Mouse (Mus musculus) neural tube, embryonic 14.5 days (tissue): ENCODE data around the gene Pth. TPM values are rescaled to one million over a fixed set of nuclear protein-coding genes. Genes with fewer than 3 reads are reported as not detected.

Source experiments
- ATAC-seq: fragments of 200-750 bp; cut with Nextera tagmentation; 2 replicates; pipeline ENCODE4 v1.8.0; 2017; ENCODE audit warnings: low read depth, mild to moderate bottlenecking, moderate TSS enrichment, moderate library complexity
- H3K27ac ChIP-seq: fragments of 300-500 bp; sonication (generic); 2 replicates; pipeline ENCODE4 v1.5.1; 2014; ENCODE audit warnings: low read depth, mild to moderate bottlenecking, control low read depth, low read length, moderate library complexity, mixed read lengths
- H3K27me3 ChIP-seq: fragments of 300-500 bp; sonication (generic); 2 replicates; pipeline ENCODE4 v1.6.1; 2014; ENCODE audit warnings: low read length; ENCODE audit not compliant: control insufficient read depth, insufficient read depth
- H3K36me3 ChIP-seq: fragments of 300-500 bp; sonication (generic); 2 replicates; pipeline ENCODE4 v1.6.1; 2014; ENCODE audit warnings: low read length, mixed read lengths; ENCODE audit not compliant: control insufficient read depth, insufficient read depth
- H3K4me1 ChIP-seq: fragments of 300-500 bp; sonication (generic); 2 replicates; pipeline ENCODE4 v1.6.1; 2014; ENCODE audit warnings: low read length; ENCODE audit not compliant: control insufficient read depth, insufficient read depth
- H3K4me2 ChIP-seq: fragments of 300-500 bp; sonication (generic); 2 replicates; pipeline ENCODE4 v1.6.1; 2014; ENCODE audit warnings: mild to moderate bottlenecking, low read depth, low read length, control low read depth
- H3K4me3 ChIP-seq: fragments of 300-500 bp; sonication (generic); 2 replicates; pipeline ENCODE4 v1.5.1; 2014; ENCODE audit warnings: low read depth, low read length, control low read depth, mixed read lengths
- H3K9ac ChIP-seq: fragments of 300-500 bp; sonication (generic); replicated peaks from 2 replicates; pipeline ENCODE4 v1.6.1; 2014; ENCODE audit warnings: low read depth, mild to moderate bottlenecking, control low read depth, low read length, mixed read lengths
- H3K9me3 ChIP-seq: fragments of 300-500 bp; sonication (generic); 2 replicates; pipeline ENCODE4 v1.6.1; 2016; ENCODE audit warnings: low read length; ENCODE audit not compliant: control insufficient read depth
- WGBS: fragments of 180-500 bp; shearing (Covaris S2); extraction: QIAGEN DNeasy Blood & Tissue Kit; methylation state at CpG from one replicate; pipeline ENCODE4 v1.1.7; 2014; 5-methylcytosine and 5-hydroxymethylcytosine counted together
- polyA plus RNA-seq: library from polyadenylated mRNA; unstranded; fragments of >200 nt; fragmentation: Nextera tagmentation; extraction: Ambion mirVana; gene quantifications from 2 replicates; pipeline ENCODE4 v1.2.1, GENCODE M21; 2014

Gene Pth
- polyA plus RNA-seq, 1 experiment from 2014 or later, result not detected

GRCm38 (mm10) chr7:113367440-113367839, 20.9 kb downstream of the Pth start:
- WGBS, result 66% methylated on average over 4 of the region's 4 CpGs
- Histone ChIP-seq H3K4me3 (no peak overlapping the region), H3K9me3 (no peaks in the 10 kb centered on the region), H3K9ac (no peak overlapping the region), H3K27ac (no peak overlapping the region), H3K36me3 (no peaks in the 10 kb centered on the region), H3K4me1 (peaks cover 12% of the 10 kb centered on the region), H3K4me2 (0 out of 2 replicates have a peak overlapping the region, but pooled peaks have one; percentile 78), H3K27me3 (no peaks in the 10 kb centered on the region)
- ATAC-seq, result no peak

GRCm38 (mm10) chr7:113349089-113349488, 39.3 kb downstream of the Pth start:
- WGBS, result 94% methylated on average over 1 of the region's 1 CpGs
- no peak for ATAC-seq

GRCm38 (mm10) chr7:113347694-113348093, 40.7 kb downstream of the Pth start:
- no peaks in the 10 kb centered on the region for H3K9me3 ChIP-seq
- H3K4me1 ChIP-seq, result no peaks in the 10 kb centered on the region
- no peak overlapping the region for H3K27ac ChIP-seq
- no peak overlapping the region for H3K4me2 ChIP-seq
- H3K4me3 ChIP-seq, result no peak overlapping the region
- H3K36me3 ChIP-seq, result no peaks in the 10 kb centered on the region
- WGBS, result 90% methylated on average over 2 of the region's 2 CpGs
- no peaks in the 10 kb centered on the region for H3K27me3 ChIP-seq
- H3K9ac ChIP-seq, result no peak overlapping the region
- ATAC-seq, result no peak

More at GRCm38 (mm10) chr7:113349089-113349488, 39.3 kb downstream of the Pth start:
- Histone ChIP-seq H3K9ac (no peak overlapping the region), H3K4me1 (no peaks in the 10 kb centered on the region), H3K4me2 (no peak overlapping the region), H3K9me3 (no peaks in the 10 kb centered on the region), H3K4me3 (no peak overlapping the region), H3K27ac (no peak overlapping the region), H3K36me3 (no peaks in the 10 kb centered on the region), H3K27me3 (no peaks in the 10 kb centered on the region)

- H3K27ac ChIP-seq, result peak overlapping the region; percentile 57; the same call in 1 of the 2 replicates
- no peak overlapping the region; the same call in 1 of the 2 replicates for H3K9ac ChIP-seq
- peak overlapping the region; percentile 32 for H3K4me2 ChIP-seq
- no peaks in the 10 kb centered on the region for H3K27me3 ChIP-seq
- no peak overlapping the region; the same call in 1 of the 2 replicates for H3K4me3 ChIP-seq
- no peaks in the 10 kb centered on the region for H3K4me1 ChIP-seq
- ATAC-seq, result peak; percentile 72; the same call in 1 of the 2 replicates
- no peaks in the 10 kb centered on the region for H3K9me3 ChIP-seq
- WGBS, result 24% methylated on average over 4 of the region's 4 CpGs
- H3K36me3 ChIP-seq, result no peaks in the 10 kb centered on the region
Measured at GRCm38 (mm10) chr7:113347271-113347670, 41.1 kb downstream of the Pth start.

Other genes with a start within 250 kb of the Pth start
- gene Arntl, start 181.1 kb downstream of the Pth start, polyA plus RNA-seq, result 15.1 and 15.7 TPM in 2 replicates
- 81.0 and 88.3 TPM in 2 replicates for gene Btbd10, start 19.2 kb downstream of the Pth start, polyA plus RNA-seq
- 67.8 and 79.1 TPM in 2 replicates for gene Far1, start 125.3 kb upstream of the Pth start, polyA plus RNA-seq